8 mouse cellular contexts compared by ENCODE assay signal in the genomic region with DNA sequence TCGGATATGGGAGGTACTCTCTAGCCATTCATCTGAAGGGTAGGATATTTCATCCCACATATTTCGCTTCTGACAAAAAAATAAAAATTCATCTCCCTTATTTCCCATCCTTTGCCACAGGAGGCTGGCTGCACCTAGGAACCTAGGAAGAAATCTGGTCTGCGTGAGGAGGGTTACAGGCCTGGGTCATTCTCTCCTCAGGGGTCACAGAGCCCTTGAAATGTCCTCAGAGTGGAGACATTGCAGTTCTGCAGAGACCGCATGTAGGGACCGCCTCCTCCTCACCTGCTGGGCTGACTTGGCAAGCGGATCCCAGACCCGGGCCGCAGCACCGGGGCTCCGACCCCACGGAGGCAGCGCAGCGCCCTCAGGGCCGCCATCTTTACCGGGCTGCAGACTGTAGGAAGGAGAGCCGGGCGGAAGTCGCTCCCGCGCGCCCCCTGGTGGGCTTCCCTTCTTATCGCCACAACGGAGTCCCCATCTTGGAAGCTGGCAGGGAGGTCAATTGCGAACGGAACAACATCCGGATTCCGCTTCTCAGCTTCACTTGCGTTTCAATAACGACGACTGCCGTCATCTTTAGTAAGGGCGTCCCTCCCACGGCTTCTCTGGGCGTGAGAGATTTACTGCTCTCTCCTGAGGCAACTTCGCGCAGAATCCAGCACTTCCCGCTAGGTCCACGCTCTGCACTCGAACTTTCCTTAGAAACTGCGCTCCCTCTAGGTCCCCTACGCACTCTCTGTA. TPM values are rescaled to one million over a fixed set of nuclear protein-coding genes. Genes with fewer than 3 reads are reported as not detected.
DNase-seq lines count a peak whose midpoint lies in the region; ATAC-seq and TF ChIP-seq lines count a peak whose summit lies in the region.

No protein-coding gene starts in this region.

- peak; percentile 91; the same call in 1 of the 2 replicates for TF ChIP-seq POLR2A in bone marrow macrophage, adult 2 months (IDR thresholded peaks at IDR 0.05; ENCODE audit: borderline replicate concordance, low read depth, low read length)
- TF ChIP-seq POLR2A in embryonic fibroblast, embryonic 13.5 days (IDR thresholded peaks at IDR 0.05; ENCODE audit: low read depth, low read length): peak; percentile 91

- H3K4me1 ChIP-seq in bone marrow macrophage, adult 2 months (ENCODE audit: control insufficient read depth, insufficient read depth, low read length): peaks cover 34% of the 10 kb centered on the region
- H3K4me1 ChIP-seq in embryonic fibroblast, embryonic 13.5 days (ENCODE audit: control insufficient read depth, insufficient read depth, low read length): peaks cover 3% of the 10 kb centered on the region
- H3K4me1 ChIP-seq in kidney, embryonic 14.5 days (ENCODE audit: control insufficient read depth, insufficient read depth, low read length): peaks cover 34% of the 10 kb centered on the region
- H3K4me1 ChIP-seq in limb, embryonic 15.5 days: peaks cover 58% of the 10 kb centered on the region

- TF ChIP-seq CTCF in bone marrow macrophage, adult 2 months (IDR thresholded peaks at IDR 0.05; ENCODE audit: low read depth, low read length): peak; percentile 38; the same call in 1 of the 2 replicates
- TF ChIP-seq CTCF in embryonic fibroblast, embryonic 13.5 days (IDR thresholded peaks at IDR 0.05; ENCODE audit: borderline replicate concordance, insufficient read depth, low read length): 0 out of 2 replicates have a peak, but pooled peaks have one; percentile 21

- H3K9ac ChIP-seq in kidney, embryonic 14.5 days (ENCODE audit: low read depth, low read length): peak overlapping the region; percentile 88
- H3K9ac ChIP-seq in limb, embryonic 15.5 days: peak overlapping the region; percentile 64

- H3K4me2 ChIP-seq in kidney, embryonic 14.5 days (replicated peaks; ENCODE audit: low read depth, low read length): peak overlapping the region; percentile 82
- H3K4me2 ChIP-seq in limb, embryonic 15.5 days: peak overlapping the region; percentile 72

- no peaks in the 10 kb centered on the region for H3K9me3 ChIP-seq in kidney, embryonic 14.5 days (ENCODE audit: control insufficient read depth, low read length)
- no peaks in the 10 kb centered on the region for H3K9me3 ChIP-seq in limb, embryonic 15.5 days

- DNase-seq in A20 (ENCODE audit: low read depth, low spot score): peak; percentile 96
- peak; percentile 95 to 98 for DNase-seq in heart, adult 9 months (ENCODE audit: low spot score in 2 of 2)
- peak; percentile 93 to 95 for DNase-seq in monocyte, adult 2 months (ENCODE audit: low read depth in 1 of 2, low spot score in 2 of 2)
- peak; percentile 96 to 97 for DNase-seq in spleen, postnatal 36 days (ENCODE audit: low spot score in 2 of 2)

- H3K4me3 ChIP-seq in bone marrow macrophage, adult 2 months (ENCODE audit: insufficient read depth, low read length): peak overlapping the region; percentile 75
- peak overlapping the region; percentile 87 for H3K4me3 ChIP-seq in embryonic fibroblast, embryonic 13.5 days (ENCODE audit: insufficient read depth, low read length)
- H3K4me3 ChIP-seq in kidney, embryonic 14.5 days (ENCODE audit: low read length): peak overlapping the region; percentile 88
- H3K4me3 ChIP-seq in limb, embryonic 15.5 days: peak overlapping the region; percentile 63

- under 1% methylated on average over 41 of the region's 41 CpGs for WGBS in kidney, embryonic 14.5 days
- WGBS in limb, embryonic 15.5 days: under 1% methylated on average over 41 of the region's 41 CpGs

- H3K36me3 ChIP-seq in kidney, embryonic 14.5 days (ENCODE audit: control insufficient read depth, insufficient read depth, low read length): peaks cover 30% of the 10 kb centered on the region
- H3K36me3 ChIP-seq in limb, embryonic 15.5 days: peaks cover 28% of the 10 kb centered on the region

- peak; percentile 90 for ATAC-seq in kidney, embryonic 14.5 days (ENCODE audit: low FRiP score, low TSS enrichment)
- ATAC-seq in limb, embryonic 15.5 days (ENCODE audit: insufficient number of reproducible peaks, low FRiP score, low TSS enrichment, low read depth): peak; percentile 90

- no peaks in the 10 kb centered on the region for H3K27me3 ChIP-seq in kidney, embryonic 14.5 days (ENCODE audit: control insufficient read depth, insufficient read depth, low read length)
- no peaks in the 10 kb centered on the region for H3K27me3 ChIP-seq in limb, embryonic 15.5 days

- peak overlapping the region; percentile 84 for H3K27ac ChIP-seq in bone marrow macrophage, adult 2 months (ENCODE audit: insufficient read depth, low read depth, low read length)
- peak overlapping the region; percentile 88 for H3K27ac ChIP-seq in embryonic fibroblast, embryonic 13.5 days (ENCODE audit: insufficient read depth, low read length)
- H3K27ac ChIP-seq in kidney, embryonic 14.5 days (ENCODE audit: low read depth, low read length): peak overlapping the region; percentile 71
- peak overlapping the region; percentile 94 for H3K27ac ChIP-seq in limb, embryonic 15.5 days

RNA-seq across cellular contexts. Expression of a gene that starts 3.3 kb away (rescaled TPM):
- polyA plus RNA-seq in bone marrow macrophage, adult 2 months (2012; ENCODE audit: insufficient read depth, insufficient read length, missing spikeins): 0.21 TPM in 1 of 2 replicates, not detected in the other
- polyA plus RNA-seq in embryonic fibroblast, embryonic 13.5 days (2011; ENCODE audit: insufficient read length, low read depth, missing spikeins): 24.3 and 25.8 TPM in 2 replicates
- 4.1 and 6.9 TPM in 2 replicates for polyA plus RNA-seq in kidney, embryonic 14.5 days (2014; fragmentation: Nextera tagmentation; extraction: Ambion mirVana)
- 17.6 and 19.4 TPM in 2 replicates for polyA plus RNA-seq in limb, embryonic 15.5 days (2015; fragmentation: Nextera tagmentation; extraction: Ambion mirVana)

RNA-seq across cellular contexts. Expression of a gene that starts 4.3 kb away (rescaled TPM):
- polyA plus RNA-seq in bone marrow macrophage, adult 2 months (2012; ENCODE audit: insufficient read depth, insufficient read length, missing spikeins): 122 and 131 TPM in 2 replicates
- 226 and 234 TPM in 2 replicates for polyA plus RNA-seq in embryonic fibroblast, embryonic 13.5 days (2011; ENCODE audit: insufficient read length, low read depth, missing spikeins)
- polyA plus RNA-seq in kidney, embryonic 14.5 days (2014; fragmentation: Nextera tagmentation; extraction: Ambion mirVana): 229 and 293 TPM in 2 replicates
- polyA plus RNA-seq in limb, embryonic 15.5 days (2015; fragmentation: Nextera tagmentation; extraction: Ambion mirVana): 217 and 252 TPM in 2 replicates

RNA-seq across cellular contexts. Expression of a gene that starts 12.7 kb away (rescaled TPM):
- polyA plus RNA-seq in bone marrow macrophage, adult 2 months (2012; ENCODE audit: insufficient read depth, insufficient read length, missing spikeins): 3,398 and 3,733 TPM in 2 replicates
- 1.6 and 7.1 TPM in 2 replicates for polyA plus RNA-seq in embryonic fibroblast, embryonic 13.5 days (2011; ENCODE audit: insufficient read length, low read depth, missing spikeins)
- polyA plus RNA-seq in kidney, embryonic 14.5 days (2014; fragmentation: Nextera tagmentation; extraction: Ambion mirVana): 30.7 and 32.1 TPM in 2 replicates
- polyA plus RNA-seq in limb, embryonic 15.5 days (2015; fragmentation: Nextera tagmentation; extraction: Ambion mirVana): 94.7 and 98.6 TPM in 2 replicates

RNA-seq across cellular contexts. Expression of a gene that starts 22.0 kb away (rescaled TPM):
- not detected in 2 replicates for polyA plus RNA-seq in bone marrow macrophage, adult 2 months (2012; ENCODE audit: insufficient read depth, insufficient read length, missing spikeins)
- polyA plus RNA-seq in embryonic fibroblast, embryonic 13.5 days (2011; ENCODE audit: insufficient read length, low read depth, missing spikeins): 1.2 and 1.3 TPM in 2 replicates
- polyA plus RNA-seq in kidney, embryonic 14.5 days (2014; fragmentation: Nextera tagmentation; extraction: Ambion mirVana): 3.5 and 5.7 TPM in 2 replicates
- 3.6 and 17.5 TPM in 2 replicates for polyA plus RNA-seq in limb, embryonic 15.5 days (2015; fragmentation: Nextera tagmentation; extraction: Ambion mirVana)

RNA-seq across cellular contexts. Expression of a gene that starts 23.2 kb away (rescaled TPM):
- 40.4 and 46.1 TPM in 2 replicates for polyA plus RNA-seq in bone marrow macrophage, adult 2 months (2012; ENCODE audit: insufficient read depth, insufficient read length, missing spikeins)
- polyA plus RNA-seq in embryonic fibroblast, embryonic 13.5 days (2011; ENCODE audit: insufficient read length, low read depth, missing spikeins): 53.2 and 55.1 TPM in 2 replicates
- polyA plus RNA-seq in kidney, embryonic 14.5 days (2014; fragmentation: Nextera tagmentation; extraction: Ambion mirVana): 69.9 and 79.2 TPM in 2 replicates
- 63.2 and 69.1 TPM in 2 replicates for polyA plus RNA-seq in limb, embryonic 15.5 days (2015; fragmentation: Nextera tagmentation; extraction: Ambion mirVana)

Comparison
In these comparisons a context has a peak if more than half of its experiments do, and no peak if none do; other contexts are left out.
1. Peak in every context shown above with its lines: DNase-seq, ATAC-seq, H3K4me3 ChIP-seq and H3K27ac ChIP-seq.
2. RNA of a gene that starts 12.7 kb away (polyA plus RNA-seq): 3,398 to 3,733 TPM in bone marrow macrophage, adult 2 months; 94.7 to 98.6 TPM in limb, embryonic 15.5 days, 30.7 to 32.1 TPM in kidney, embryonic 14.5 days and 1.6 to 7.1 TPM in embryonic fibroblast, embryonic 13.5 days; every median in the first group is over 10 times any median in the second.